Mouse (Mus musculus): ENCODE results near the gene Reln. TPM values are rescaled to one million over a fixed set of nuclear protein-coding genes. Genes with fewer than 3 reads are reported as not detected.

Gene Reln
- polyA plus RNA-seq, 1 experiment from 2014 or later = 3.8 TPM

DNA sequence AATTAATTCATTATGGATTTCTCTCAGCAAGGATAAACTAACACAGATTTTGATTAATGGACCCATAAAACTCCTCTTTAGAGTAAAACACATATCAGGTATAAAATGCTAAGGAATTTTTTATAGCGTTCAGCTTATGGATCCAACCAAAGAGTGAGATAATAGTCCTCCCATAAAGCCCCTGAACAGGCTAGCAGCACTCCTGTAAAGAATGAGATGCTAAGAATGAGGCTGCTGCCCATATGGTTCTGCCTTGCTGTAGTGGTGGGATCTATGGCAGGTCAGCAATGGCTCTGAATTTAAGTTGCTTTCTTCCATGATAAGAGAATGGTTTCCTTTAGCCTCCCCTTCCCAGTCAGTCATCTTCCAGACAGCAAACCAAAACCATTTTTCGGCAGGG, 147.6 kb downstream of the Reln start:
- H3K27ac ChIP-seq = no peak overlapping the region
- 54% methylated on average over 2 of the region's 2 CpGs for WGBS
- H3K36me3 ChIP-seq = no peaks in the 10 kb centered on the region
- H3K4me2 ChIP-seq = no peak overlapping the region
- H3K27me3 ChIP-seq = no peaks in the 10 kb centered on the region
- no peaks in the 10 kb centered on the region for H3K9me3 ChIP-seq
- no peak overlapping the region for H3K4me3 ChIP-seq
- H3K9ac ChIP-seq = no peak overlapping the region
- no peaks in the 10 kb centered on the region for H3K4me1 ChIP-seq
- ATAC-seq (ENCODE audit: insufficient number of reproducible peaks, low FRiP score, low TSS enrichment, low read depth) = no peak

DNA sequence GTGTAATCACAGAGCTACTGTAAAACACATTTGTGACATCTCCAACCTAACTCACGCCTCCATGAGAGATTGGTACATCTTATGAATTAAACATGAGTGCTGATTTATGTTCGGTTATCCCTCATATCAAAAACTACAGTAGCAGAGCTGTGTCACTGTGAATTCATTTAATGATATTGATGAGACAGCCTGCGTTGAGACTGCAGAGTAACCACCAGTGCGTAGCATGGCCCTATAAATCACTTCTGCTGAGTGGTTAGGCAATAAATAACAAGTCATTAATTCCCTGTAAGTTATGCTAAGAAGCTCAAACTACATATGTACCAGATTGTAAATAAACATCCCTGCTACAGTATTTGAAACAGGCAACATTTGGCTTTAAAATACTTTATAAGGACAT, 148.0 kb downstream of the Reln start:
- no peak overlapping the region for H3K4me2 ChIP-seq
- no peak overlapping the region for H3K27ac ChIP-seq
- WGBS = 37% methylated on average over 4 of the region's 4 CpGs
- no peaks in the 10 kb centered on the region for H3K36me3 ChIP-seq
- H3K9me3 ChIP-seq = no peaks in the 10 kb centered on the region
- H3K4me3 ChIP-seq = no peak overlapping the region
- ATAC-seq (ENCODE audit: insufficient number of reproducible peaks, low FRiP score, low TSS enrichment, low read depth) = no peak
- no peak overlapping the region for H3K9ac ChIP-seq
- H3K4me1 ChIP-seq = no peaks in the 10 kb centered on the region
- H3K27me3 ChIP-seq = no peaks in the 10 kb centered on the region

GRCm38 (mm10) chr5:22195352-22195941, 149.1 kb downstream of the Reln start:
- H3K36me3 ChIP-seq = no peaks in the 10 kb centered on the region
- WGBS = 68% methylated on average over 8 of the region's 8 CpGs
- no peak for ATAC-seq (ENCODE audit: insufficient number of reproducible peaks, low FRiP score, low TSS enrichment, low read depth)

GRCm38 (mm10) chr5:22191784-22192183, 152.7 kb downstream of the Reln start:
- Histone ChIP-seq H3K27ac (no peak overlapping the region), H3K4me2 (no peak overlapping the region), H3K4me1 (no peaks in the 10 kb centered on the region), H3K9ac (no peak overlapping the region), H3K9me3 (no peaks in the 10 kb centered on the region), H3K36me3 (no peaks in the 10 kb centered on the region), H3K27me3 (no peaks in the 10 kb centered on the region), H3K4me3 (no peak overlapping the region)
- no peak for ATAC-seq (ENCODE audit: insufficient number of reproducible peaks, low FRiP score, low TSS enrichment, low read depth)
- WGBS = 67% methylated on average over 7 of the region's 7 CpGs

More at GRCm38 (mm10) chr5:22195352-22195941, 149.1 kb downstream of the Reln start:
- Histone ChIP-seq H3K9ac (no peak overlapping the region), H3K27ac (no peak overlapping the region), H3K27me3 (no peaks in the 10 kb centered on the region), H3K4me1 (no peaks in the 10 kb centered on the region), H3K4me2 (no peak overlapping the region), H3K4me3 (no peak overlapping the region), H3K9me3 (no peaks in the 10 kb centered on the region)

DNA sequence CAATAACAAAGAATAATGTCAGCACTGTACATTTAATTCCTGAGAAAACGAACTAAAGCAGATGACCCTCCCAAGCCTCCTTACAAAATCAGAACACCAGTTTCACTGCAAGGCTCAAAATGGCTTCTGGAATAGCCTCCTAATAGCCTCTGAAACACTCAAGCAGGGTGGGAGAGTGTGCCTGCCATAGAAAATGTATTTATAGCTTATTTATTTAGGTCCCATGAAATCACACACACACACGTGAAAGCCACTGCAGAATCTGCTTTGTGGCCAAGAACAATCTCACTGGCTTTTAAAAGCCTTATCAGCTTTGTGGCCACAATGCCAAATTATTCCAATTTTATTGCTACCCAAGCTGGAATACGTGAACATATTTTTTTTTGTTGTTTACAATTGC, 154.2 kb downstream of the Reln start:
- Histone ChIP-seq H3K4me1 (no peaks in the 10 kb centered on the region), H3K9me3 (no peaks in the 10 kb centered on the region), H3K4me2 (no peak overlapping the region), H3K27ac (no peak overlapping the region), H3K9ac (no peak overlapping the region), H3K27me3 (no peaks in the 10 kb centered on the region), H3K36me3 (no peaks in the 10 kb centered on the region), H3K4me3 (no peak overlapping the region)
- ATAC-seq (ENCODE audit: insufficient number of reproducible peaks, low FRiP score, low TSS enrichment, low read depth) = no peak
- WGBS = 56% methylated on average over 3 of the region's 3 CpGs

DNA sequence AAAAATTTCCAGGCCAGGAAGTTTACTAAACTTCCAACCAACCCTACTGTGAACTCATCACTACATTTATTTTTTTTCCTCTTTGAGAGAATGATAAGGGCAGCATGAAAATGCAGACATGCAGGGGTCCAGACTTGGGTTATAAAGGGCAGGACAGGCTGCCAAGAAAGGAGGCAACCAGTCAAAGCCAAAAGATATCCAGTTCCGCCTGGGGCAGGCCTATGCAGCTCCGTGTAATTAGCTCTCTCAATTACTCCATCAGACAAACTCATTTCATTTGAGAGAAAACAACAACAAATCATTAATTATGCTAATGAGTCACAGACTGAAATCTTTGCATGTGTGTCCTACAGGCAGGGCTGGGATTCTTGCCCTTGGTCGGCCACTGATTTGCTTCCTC, 156.9 kb downstream of the Reln start:
- ATAC-seq (ENCODE audit: insufficient number of reproducible peaks, low FRiP score, low TSS enrichment, low read depth) = no peak
- H3K9me3 ChIP-seq = no peaks in the 10 kb centered on the region
- no peaks in the 10 kb centered on the region for H3K4me1 ChIP-seq
- no peaks in the 10 kb centered on the region for H3K36me3 ChIP-seq
- H3K9ac ChIP-seq = no peak overlapping the region
- no peak overlapping the region for H3K4me2 ChIP-seq
- no peak overlapping the region for H3K27ac ChIP-seq
- no peak overlapping the region for H3K4me3 ChIP-seq
- H3K27me3 ChIP-seq = no peaks in the 10 kb centered on the region
- WGBS = 53% methylated on average over 3 of the region's 3 CpGs

DNA sequence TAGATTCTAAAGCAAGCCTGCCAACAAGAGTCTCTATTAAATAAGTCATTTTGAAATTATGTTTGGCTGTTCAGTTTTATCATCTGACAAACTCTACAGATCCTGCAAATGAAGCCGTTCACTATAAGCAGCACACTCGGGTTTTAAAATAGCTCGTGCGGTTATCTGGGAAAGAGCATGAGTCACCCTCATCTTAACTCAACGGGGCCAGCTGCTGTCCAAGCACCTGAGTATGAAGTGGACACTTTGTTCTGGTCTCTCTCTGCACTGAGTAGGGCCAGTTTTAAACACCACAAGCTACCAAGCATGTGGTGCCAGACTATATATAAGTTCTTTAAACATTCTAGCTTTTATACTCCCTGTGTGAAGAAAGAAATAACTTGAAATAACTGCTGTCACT, 168.0 kb downstream of the Reln start:
- 61% methylated on average over 5 of the region's 5 CpGs for WGBS
- no peak for ATAC-seq (ENCODE audit: insufficient number of reproducible peaks, low FRiP score, low TSS enrichment, low read depth)
- no peak overlapping the region for H3K9ac ChIP-seq
- no peaks in the 10 kb centered on the region for H3K4me1 ChIP-seq
- no peaks in the 10 kb centered on the region for H3K9me3 ChIP-seq
- no peaks in the 10 kb centered on the region for H3K36me3 ChIP-seq
- no peak overlapping the region for H3K4me3 ChIP-seq
- H3K27me3 ChIP-seq = no peaks in the 10 kb centered on the region
- H3K27ac ChIP-seq = no peak overlapping the region
- no peak overlapping the region for H3K4me2 ChIP-seq

DNA sequence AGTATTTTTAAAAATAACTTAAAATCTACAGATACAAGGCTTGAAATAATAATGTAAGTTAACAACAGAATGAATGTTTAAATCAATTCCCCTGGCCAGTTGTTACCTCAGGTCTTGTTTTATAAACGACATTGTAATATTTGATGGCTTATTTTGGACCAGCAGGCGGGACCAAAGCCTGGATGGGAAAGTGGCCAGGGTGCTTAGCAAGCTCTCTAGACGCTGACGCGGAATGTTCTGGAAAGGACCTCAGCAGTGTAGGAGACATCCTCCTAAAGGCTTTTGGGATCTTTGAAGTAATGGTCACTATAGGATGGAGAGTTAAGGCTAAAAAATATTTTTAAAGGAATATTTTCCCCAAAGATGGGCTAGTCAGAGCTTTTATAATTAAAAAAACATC, 173.2 kb downstream of the Reln start:
- Histone ChIP-seq H3K27me3 (no peaks in the 10 kb centered on the region), H3K27ac (no peak overlapping the region), H3K9me3 (no peaks in the 10 kb centered on the region), H3K9ac (no peak overlapping the region), H3K4me3 (no peak overlapping the region), H3K4me1 (no peaks in the 10 kb centered on the region), H3K36me3 (no peaks in the 10 kb centered on the region), H3K4me2 (no peak overlapping the region)
- no peak for ATAC-seq (ENCODE audit: insufficient number of reproducible peaks, low FRiP score, low TSS enrichment, low read depth)
- WGBS = 59% methylated on average over 5 of the region's 5 CpGs

DNA sequence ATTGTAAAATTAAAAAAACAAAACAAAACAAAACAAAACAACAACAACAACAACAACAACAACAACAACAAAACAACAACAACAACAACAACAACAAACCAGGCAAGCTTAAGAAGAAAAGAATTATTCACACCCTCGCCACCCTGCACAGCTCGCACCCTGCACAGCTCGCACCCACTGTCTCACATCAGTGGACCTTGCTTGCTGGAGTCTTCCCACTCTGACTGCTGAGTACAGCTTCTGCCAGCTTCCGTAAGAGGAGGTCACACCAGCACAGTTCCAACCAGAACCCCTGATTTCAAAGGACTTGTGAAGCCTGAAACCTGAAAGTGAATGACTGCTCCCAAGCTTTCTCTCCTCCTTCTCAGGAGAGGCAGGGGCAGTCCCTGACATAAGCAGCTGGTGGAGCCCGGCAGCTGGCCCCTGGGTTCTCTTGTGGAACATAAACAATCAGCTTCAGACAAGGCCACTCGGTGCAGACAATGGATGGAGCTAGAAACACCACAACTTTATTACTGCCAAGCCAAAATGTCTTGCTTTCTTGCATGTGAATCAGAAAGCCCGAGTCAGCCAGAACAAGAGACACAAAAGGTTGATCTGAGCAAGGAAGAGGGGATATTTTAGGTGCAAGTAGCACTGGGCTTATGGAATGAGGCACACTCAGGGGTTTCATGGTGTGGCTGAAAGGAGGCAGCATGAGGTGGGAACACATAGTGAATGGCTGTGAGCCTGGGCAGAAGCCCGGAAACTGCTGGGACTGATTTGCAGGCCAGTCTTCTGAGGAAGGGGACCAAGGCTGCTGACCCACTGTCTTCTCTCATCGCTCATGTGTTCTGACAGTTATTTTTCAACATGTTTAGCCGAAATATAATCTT, 180.2 kb downstream of the Reln start:
- Histone ChIP-seq H3K9me3 (no peaks in the 10 kb centered on the region), H3K9ac (no peak overlapping the region), H3K27me3 (no peaks in the 10 kb centered on the region), H3K36me3 (no peaks in the 10 kb centered on the region), H3K4me2 (no peak overlapping the region), H3K4me3 (no peak overlapping the region), H3K27ac (no peak overlapping the region), H3K4me1 (no peaks in the 10 kb centered on the region)
- ATAC-seq (ENCODE audit: insufficient number of reproducible peaks, low FRiP score, low TSS enrichment, low read depth) = no peak
- WGBS = 57% methylated on average over 10 of the region's 10 CpGs

GRCm38 (mm10) chr5:22160935-22161334, 183.6 kb downstream of the Reln start:
- no peak for ATAC-seq (ENCODE audit: insufficient number of reproducible peaks, low FRiP score, low TSS enrichment, low read depth)
- Histone ChIP-seq H3K27ac (no peak overlapping the region), H3K36me3 (no peaks in the 10 kb centered on the region), H3K4me2 (no peak overlapping the region), H3K4me3 (no peak overlapping the region), H3K27me3 (no peaks in the 10 kb centered on the region), H3K9me3 (no peaks in the 10 kb centered on the region), H3K4me1 (no peaks in the 10 kb centered on the region), H3K9ac (no peak overlapping the region)
- 11% methylated on average over 2 of the region's 2 CpGs for WGBS

DNA sequence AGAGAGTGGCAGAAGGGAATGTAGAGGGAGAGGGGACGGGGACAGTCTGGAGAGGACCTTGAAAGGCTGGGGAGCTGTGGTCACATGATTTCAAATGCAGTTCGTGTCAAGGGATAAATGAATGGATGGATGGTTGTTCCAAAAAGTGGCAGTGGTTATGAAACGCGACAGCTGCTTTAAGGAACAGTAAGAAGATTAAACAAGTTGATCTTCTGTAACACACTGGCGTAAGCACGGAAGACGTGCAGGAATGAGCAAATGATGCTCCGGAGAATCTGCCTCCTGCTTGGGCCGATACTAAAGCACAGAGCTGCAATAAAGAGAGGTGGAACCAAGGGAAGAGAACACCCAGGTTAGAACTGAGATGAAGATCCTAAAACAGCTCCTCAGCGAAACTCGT, 185.7 kb downstream of the Reln start:
- WGBS = 85% methylated on average over 11 of the region's 11 CpGs

GRCm38 (mm10) chr5:22153601-22154000, 190.9 kb downstream of the Reln start:
- no peaks in the 10 kb centered on the region for H3K4me1 ChIP-seq
- H3K36me3 ChIP-seq = no peaks in the 10 kb centered on the region
- no peaks in the 10 kb centered on the region for H3K9me3 ChIP-seq
- no peak overlapping the region for H3K27ac ChIP-seq
- H3K4me2 ChIP-seq = no peak overlapping the region
- no peak for ATAC-seq (ENCODE audit: insufficient number of reproducible peaks, low FRiP score, low TSS enrichment, low read depth)
- H3K9ac ChIP-seq = no peak overlapping the region
- WGBS = 32% methylated on average over 6 of the region's 6 CpGs
- no peaks in the 10 kb centered on the region for H3K27me3 ChIP-seq
- no peak overlapping the region for H3K4me3 ChIP-seq

More for the DNA sequence above, 185.7 kb downstream of the Reln start:
- Histone ChIP-seq H3K4me1 (no peaks in the 10 kb centered on the region), H3K36me3 (no peaks in the 10 kb centered on the region), H3K27ac (no peak overlapping the region), H3K9me3 (no peaks in the 10 kb centered on the region), H3K4me3 (no peak overlapping the region), H3K27me3 (no peaks in the 10 kb centered on the region), H3K4me2 (no peak overlapping the region), H3K9ac (no peak overlapping the region)
- no peak for ATAC-seq (ENCODE audit: insufficient number of reproducible peaks, low FRiP score, low TSS enrichment, low read depth)

All from limb, embryonic 15.5 days (tissue).